11 mouse cellular contexts compared by ENCODE assay signal in the genomic region with DNA sequence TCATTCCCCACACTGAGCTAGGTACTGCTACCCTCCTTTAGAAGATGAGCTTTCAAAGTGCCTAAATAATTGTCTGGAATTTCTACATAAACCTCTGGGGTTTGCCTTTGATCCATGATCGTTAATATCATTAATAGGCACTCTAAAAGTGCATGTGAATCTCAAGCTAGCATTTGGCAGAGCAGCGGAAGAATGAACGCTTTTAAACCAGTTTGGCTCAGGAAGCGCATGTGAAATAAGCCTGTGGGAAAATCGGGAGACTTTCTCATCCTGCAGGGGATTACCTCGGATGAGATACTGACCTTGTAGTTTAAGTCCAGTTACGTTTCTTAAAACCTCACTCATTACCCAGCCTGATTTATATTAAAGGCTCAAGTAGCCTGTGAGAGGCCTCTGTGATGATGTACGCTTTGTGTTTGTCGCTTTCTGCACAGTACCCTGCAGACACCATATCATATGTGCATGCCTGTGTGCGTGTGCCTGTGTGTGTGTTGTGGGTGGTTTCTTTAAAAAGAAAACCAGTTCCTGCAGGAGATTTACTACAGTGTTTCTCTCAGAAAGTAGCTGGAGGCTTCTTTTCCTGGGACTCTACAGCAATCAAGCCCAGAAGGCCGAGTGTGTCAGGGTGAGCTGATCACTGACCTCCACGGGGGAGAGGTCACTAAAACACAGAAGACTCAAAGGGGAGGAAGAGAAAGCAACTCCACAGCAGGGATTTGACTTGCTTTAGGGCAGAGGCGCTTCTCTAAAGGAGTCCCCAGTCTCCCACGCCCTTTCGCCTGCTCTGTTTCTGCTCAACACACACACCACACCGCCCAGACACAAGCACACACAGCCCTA. TPM values are rescaled to one million over a fixed set of nuclear protein-coding genes. Genes with fewer than 3 reads are reported as not detected.
DNase-seq lines count a peak whose midpoint lies in the region; ATAC-seq and TF ChIP-seq lines count a peak whose summit lies in the region.
"Had no signal": no experiment of that assay in that cellular context is flagged by ENCODE, and none has a peak within 500 bp of the region (broad histone marks: within the 10 kb centered on the region; RNA-seq: fewer than 3 reads in every experiment).

No protein-coding gene starts in this region.

- H3K4me2 ChIP-seq in forebrain, embryonic 15.5 days (replicated peaks): no peak overlapping the region
- H3K4me2 ChIP-seq in midbrain, embryonic 16.5 days (ENCODE audit: low read length): no peak overlapping the region

- H3K4me1 ChIP-seq in forebrain, embryonic 15.5 days: peaks cover 13% of the 10 kb centered on the region
- H3K4me1 ChIP-seq in midbrain, embryonic 16.5 days (ENCODE audit: control insufficient read depth, insufficient read depth, low read length): peaks cover 7% of the 10 kb centered on the region

- H3K27ac ChIP-seq in layer of hippocampus, adult 2 months: peak overlapping the region; percentile 46; the same call in 1 of the 2 replicates
- H3K27ac ChIP-seq in forebrain, embryonic 15.5 days (replicated peaks): no peak overlapping the region; the same call in 1 of the 2 replicates
- no peak overlapping the region for H3K27ac ChIP-seq in midbrain, embryonic 16.5 days (ENCODE audit: low read length)
- H3K27ac ChIP-seq: liver, embryonic 14.5 days had no signal

- H3K36me3 ChIP-seq in forebrain, embryonic 15.5 days: no peaks in the 10 kb centered on the region
- H3K36me3 ChIP-seq in midbrain, embryonic 16.5 days (ENCODE audit: control insufficient read depth, insufficient read depth, low read length): no peaks in the 10 kb centered on the region

- peak; percentile 16 to 36 for DNase-seq in frontal cortex, postnatal 36 days (ENCODE audit: low spot score in 2 of 2)
- no peak for DNase-seq in frontal cortex, postnatal 10 days (ENCODE audit: low spot score in 2 of 2)
- no peak for DNase-seq in layer of hippocampus, adult 2 months (ENCODE audit: low spot score in 2 of 2)
- DNase-seq in layer of hippocampus, adult 9-11 months: no peak
- no peak for DNase-seq in thymus, postnatal 0 days (ENCODE audit: low spot score)
- DNase-seq: kidney, postnatal 36 days had no signal

- TF ChIP-seq CTCF in layer of hippocampus, adult 2 months (conservative IDR thresholded peaks at IDR 0.05): no peak

- no peak overlapping the region for H3K9ac ChIP-seq in forebrain, embryonic 15.5 days (replicated peaks)
- H3K9ac ChIP-seq in midbrain, embryonic 16.5 days (ENCODE audit: low read depth, low read length): 0 out of 2 replicates have a peak overlapping the region, but pooled peaks have one; percentile 28
- H3K9ac ChIP-seq: liver, embryonic 14.5 days had no signal

- ATAC-seq in forebrain, embryonic 15.5 days (replicated peaks): peak; percentile 49
- ATAC-seq in midbrain, embryonic 16.5 days: peak; percentile 30
- no peak for ATAC-seq in CD4-positive, CD25-positive, alpha-beta regulatory T cell, adult 4 months

- H3K27me3 ChIP-seq in forebrain, embryonic 15.5 days: no peaks in the 10 kb centered on the region
- H3K27me3 ChIP-seq in midbrain, embryonic 16.5 days (ENCODE audit: control insufficient read depth, insufficient read depth, low read depth, low read length): no peaks in the 10 kb centered on the region

- no peak overlapping the region for H3K4me3 ChIP-seq in layer of hippocampus, adult 2 months
- no peak overlapping the region for H3K4me3 ChIP-seq in forebrain, embryonic 15.5 days
- H3K4me3 ChIP-seq in midbrain, embryonic 16.5 days (ENCODE audit: low read depth, low read length): no peak overlapping the region
- H3K4me3 ChIP-seq: erythroblast, embryonic 14.5 days had no signal

- WGBS in forebrain, embryonic 15.5 days: 29% methylated on average over 16 of the region's 16 CpGs
- WGBS in midbrain, embryonic 16.5 days: 19% methylated on average over 16 of the region's 16 CpGs

- H3K9me3 ChIP-seq in forebrain, embryonic 15.5 days: no peaks in the 10 kb centered on the region
- no peaks in the 10 kb centered on the region for H3K9me3 ChIP-seq in midbrain, embryonic 16.5 days (replicated peaks; ENCODE audit: control insufficient read depth, low read length, poor library complexity, severe bottlenecking)

RNA-seq across cellular contexts. Expression of a gene that starts 42.8 kb away (rescaled TPM):
- total RNA-seq in layer of hippocampus, adult 2 months (2021): 10 to 100 TPM; 10.4 to 11.0 TPM
- 10.0 and 11.2 TPM in 2 replicates for polyA plus RNA-seq in forebrain, embryonic 15.5 days (2015; fragmentation: Nextera tagmentation; extraction: Ambion mirVana)
- 8.6 and 10.1 TPM in 2 replicates for polyA plus RNA-seq in midbrain, embryonic 16.5 days (2015; fragmentation: Nextera tagmentation; extraction: Ambion mirVana)
- 1 to 10 TPM in 1 of 2 experiments, under 1 TPM in 1; 0.47 to 1.4 TPM for polyA plus RNA-seq in CD4-positive, CD25-positive, alpha-beta regulatory T cell, adult 4 months (2017; shearing (Covaris generic))
- polyA plus RNA-seq in thymus, postnatal 0 days (2015; fragmentation: Nextera tagmentation; extraction: Ambion mirVana): 3.5 and 4.2 TPM in 2 replicates
- polyA plus RNA-seq: erythroblast, embryonic 14.5 days had no signal

Comparison
In these comparisons a context has a peak if more than half of its experiments do, and no peak if none do; other contexts are left out.
1. DNase-seq: peak in frontal cortex, postnatal 36 days (2 of 2); none in frontal cortex, postnatal 10 days (0 of 2), layer of hippocampus, adult 2 months (0 of 2), layer of hippocampus, adult 9-11 months (single experiment) and thymus, postnatal 0 days (single experiment).